Mouse (Mus musculus) lung, embryonic 14.5 days (tissue): Measurements from ENCODE around the gene Atg10. TPM values are rescaled to one million over a fixed set of nuclear protein-coding genes. Genes with fewer than 3 reads are reported as not detected.

Experiments used
- ATAC-seq: fragments of 200-750 bp; cut with Nextera tagmentation; 2 replicates; pipeline ENCODE4 v1.8.0; 2017; ENCODE audit warnings: mild to moderate bottlenecking, moderate TSS enrichment, moderate library complexity; ENCODE audit not compliant: insufficient read depth
- DNase-seq: peaks from one replicate; pipeline ENCODE4 v3.0.0-alpha.2; 2015
- H3K27ac ChIP-seq: fragments of 300-500 bp; sonication (generic); 2 replicates; pipeline ENCODE4 v1.5.1; 2014; ENCODE audit warnings: low read depth, mild to moderate bottlenecking, moderate library complexity
- H3K27me3 ChIP-seq: fragments of 300-500 bp; sonication (generic); 2 replicates; pipeline ENCODE4 v1.6.1; 2014; ENCODE audit warnings: low read length, control low read depth; ENCODE audit not compliant: insufficient read depth
- H3K36me3 ChIP-seq: fragments of 300-500 bp; sonication (generic); 2 replicates; pipeline ENCODE4 v1.6.1; 2014; ENCODE audit warnings: control low read depth; ENCODE audit not compliant: insufficient read depth
- H3K4me1 ChIP-seq: fragments of 300-500 bp; sonication (generic); 2 replicates; pipeline ENCODE4 v1.6.1; 2014; ENCODE audit warnings: antibody characterized with exemption, control low read depth; ENCODE audit not compliant: insufficient read depth
- H3K4me2 ChIP-seq: fragments of 300-500 bp; sonication (generic); 2 replicates; pipeline ENCODE4 v1.6.1; 2014; ENCODE audit warnings: mild to moderate bottlenecking
- H3K4me3 ChIP-seq: fragments of 300-500 bp; sonication (generic); 2 replicates; pipeline ENCODE4 v1.5.1; 2014; ENCODE audit warnings: low read depth, low read length
- H3K9ac ChIP-seq: fragments of 300-500 bp; sonication (generic); 2 replicates; pipeline ENCODE4 v1.6.1; 2014
- H3K9me3 ChIP-seq: fragments of 300-500 bp; sonication (generic); 2 replicates; pipeline ENCODE4 v1.6.1; 2016; ENCODE audit warnings: low read depth, low read length, control low read depth
- CTCF ChIP-seq: IDR thresholded peaks from 2 replicates; pipeline ENCODE4 v1.5.1; 2016; ENCODE audit warnings: antibody characterized with exemption, low read depth
- WGBS: fragments of 180-500 bp; shearing (Covaris S2); extraction: QIAGEN DNeasy Blood & Tissue Kit; methylation state at CpG from one replicate; pipeline ENCODE4 v1.1.7; 2014; 5-methylcytosine and 5-hydroxymethylcytosine counted together
- polyA plus RNA-seq: library from polyadenylated mRNA; unstranded; fragments of >200 nt; fragmentation: Nextera tagmentation; extraction: Ambion mirVana; gene quantifications from 2 replicates; pipeline ENCODE4 v1.2.1, GENCODE M21; 2014

The Atg10 gene
- polyA plus RNA-seq, 1 experiment from 2014 or later: 13.4 TPM

GRCm38 (mm10) chr13:91118156-91118555 lies 105.6 kb downstream of the Atg10 start:
- H3K36me3 ChIP-seq: no peaks in the 10 kb centered on the region
- ATAC-seq: no peak

GRCm38 (mm10) chr13:91114880-91115279 lies 108.9 kb downstream of the Atg10 start:
- no peak for TF ChIP-seq CTCF
- no peak overlapping the region for H3K9ac ChIP-seq

More at GRCm38 (mm10) chr13:91118156-91118555, 105.6 kb downstream of the Atg10 start:
- no peak for DNase-seq
- Histone ChIP-seq H3K27me3 (no peaks in the 10 kb centered on the region), H3K4me2 (no peak overlapping the region), H3K4me1 (no peaks in the 10 kb centered on the region), H3K9me3 (no peaks in the 10 kb centered on the region; the same call in 1 of the 2 replicates), H3K9ac (no peak overlapping the region), H3K27ac (no peak overlapping the region), H3K4me3 (no peak overlapping the region)
- WGBS: 82% methylated on average over 4 of the region's 4 CpGs
- TF ChIP-seq CTCF: no peak

GRCm38 (mm10) chr13:91107308-91107946 lies 116.3 kb downstream of the Atg10 start:
- no peak for TF ChIP-seq CTCF
- Histone ChIP-seq H3K4me1 (no peaks in the 10 kb centered on the region), H3K4me2 (no peak overlapping the region), H3K4me3 (no peak overlapping the region), H3K36me3 (no peaks in the 10 kb centered on the region), H3K27me3 (no peaks in the 10 kb centered on the region), H3K27ac (no peak overlapping the region), H3K9ac (no peak overlapping the region), H3K9me3 (no peaks in the 10 kb centered on the region)
- ATAC-seq (no peak), DNase-seq (no peak)
- WGBS: 86% methylated on average over 9 of the region's 9 CpGs

More at GRCm38 (mm10) chr13:91114880-91115279, 108.9 kb downstream of the Atg10 start:
- no peaks in the 10 kb centered on the region for H3K4me1 ChIP-seq
- DNase-seq (peak; percentile 10), ATAC-seq (no peak)
- H3K4me2 ChIP-seq: no peak overlapping the region
- no peak overlapping the region for H3K4me3 ChIP-seq
- no peaks in the 10 kb centered on the region; the same call in 1 of the 2 replicates for H3K9me3 ChIP-seq
- H3K27me3 ChIP-seq: no peaks in the 10 kb centered on the region
- WGBS: 72% methylated on average over 3 of the region's 3 CpGs
- no peaks in the 10 kb centered on the region for H3K36me3 ChIP-seq
- H3K27ac ChIP-seq: no peak overlapping the region

- Histone ChIP-seq H3K9me3 (no peaks in the 10 kb centered on the region), H3K27ac (no peak overlapping the region), H3K36me3 (no peaks in the 10 kb centered on the region), H3K4me1 (no peaks in the 10 kb centered on the region), H3K27me3 (no peaks in the 10 kb centered on the region), H3K4me3 (no peak overlapping the region), H3K9ac (no peak overlapping the region), H3K4me2 (no peak overlapping the region)
- ATAC-seq: no peak
- 79% methylated on average over 3 of the region's 3 CpGs for WGBS
- peak; percentile 11 for DNase-seq
- TF ChIP-seq CTCF: peak; percentile 24; the same call in 1 of the 2 replicates
These were observed 121.5 kb downstream of the Atg10 start for GRCm38 (mm10) chr13:91102238-91102637.

GRCm38 (mm10) chr13:91100417-91100816 lies 123.4 kb downstream of the Atg10 start:
- H3K4me1 ChIP-seq: no peaks in the 10 kb centered on the region

GRCm38 (mm10) chr13:91094851-91095250 lies 128.9 kb downstream of the Atg10 start:
- Histone ChIP-seq H3K4me3 (no peak overlapping the region), H3K9ac (no peak overlapping the region), H3K4me2 (no peak overlapping the region), H3K27me3 (no peaks in the 10 kb centered on the region), H3K4me1 (peaks cover 7% of the 10 kb centered on the region; the same call in 1 of the 2 replicates), H3K36me3 (no peaks in the 10 kb centered on the region), H3K27ac (no peak overlapping the region), H3K9me3 (no peaks in the 10 kb centered on the region)
- no peak for DNase-seq
- 82% methylated on average over 4 of the region's 4 CpGs for WGBS
- ATAC-seq: no peak
- no peak for TF ChIP-seq CTCF

More at GRCm38 (mm10) chr13:91100417-91100816, 123.4 kb downstream of the Atg10 start:
- Histone ChIP-seq H3K4me2 (no peak overlapping the region), H3K27ac (no peak overlapping the region), H3K36me3 (no peaks in the 10 kb centered on the region), H3K9me3 (no peaks in the 10 kb centered on the region), H3K27me3 (no peaks in the 10 kb centered on the region), H3K9ac (no peak overlapping the region), H3K4me3 (no peak overlapping the region)
- TF ChIP-seq CTCF: no peak
- no peak for DNase-seq
- ATAC-seq: no peak
- WGBS: 69% methylated on average over 5 of the region's 5 CpGs

- H3K36me3 ChIP-seq: no peaks in the 10 kb centered on the region
- no peaks in the 10 kb centered on the region for H3K9me3 ChIP-seq
- H3K4me3 ChIP-seq: no peak overlapping the region
- H3K4me2 ChIP-seq: no peak overlapping the region
- peak; percentile 72 for ATAC-seq
- peaks cover 7% of the 10 kb centered on the region; the same call in 1 of the 2 replicates for H3K4me1 ChIP-seq
- peak; percentile 41 for DNase-seq
- WGBS: 32% methylated on average over 7 of the region's 7 CpGs
- no peaks in the 10 kb centered on the region for H3K27me3 ChIP-seq
- no peak for TF ChIP-seq CTCF
- H3K27ac ChIP-seq: no peak overlapping the region; the same call in 1 of the 2 replicates
- H3K9ac ChIP-seq: no peak overlapping the region
These were observed 129.6 kb downstream of the Atg10 start for GRCm38 (mm10) chr13:91094196-91094595.
